Mouse (Mus musculus): ENCODE results near the gene Ptgs1.
"Not testable (repeated sequence)": the region's sequence is repeated elsewhere in the genome, so short reads cannot be mapped to it uniquely, and the experiment has no call there.

Gene Ptgs1

DNA sequence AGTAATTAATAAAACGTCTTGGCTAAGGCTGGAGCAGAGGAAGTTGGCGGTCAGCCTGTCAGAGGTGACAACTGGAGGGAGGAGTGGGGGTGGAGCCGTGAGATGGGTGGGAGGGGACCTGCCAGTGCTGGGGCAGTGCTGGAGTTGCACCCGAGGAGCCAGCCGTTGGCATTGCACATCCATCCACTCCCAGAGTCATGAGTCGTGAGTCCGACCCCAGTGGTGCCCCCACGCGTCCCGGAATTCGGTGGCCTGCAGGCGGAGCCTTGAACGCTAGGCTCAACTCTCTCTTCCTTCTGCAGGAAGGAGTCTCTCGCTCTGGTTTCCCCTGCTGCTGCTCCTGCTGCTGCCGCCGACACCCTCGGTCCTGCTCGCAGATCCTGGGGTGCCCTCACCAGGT, at the start of gene Ptgs1:
TSS of gene Ptgs1 (plus strand) at position 61 of the 400 bp plus-strand sequence.
- ATAC-seq (ENCODE audit: insufficient number of reproducible peaks, low FRiP score, low TSS enrichment) = no peak

GRCm38 (mm10) chr2:36181587-36182368, 48.4 kb upstream of the Ptgs1 start:
- ATAC-seq (ENCODE audit: insufficient number of reproducible peaks, low FRiP score, low TSS enrichment) = not testable (repeated sequence)

- no peak for ATAC-seq (ENCODE audit: insufficient number of reproducible peaks, low FRiP score, low TSS enrichment)
These were observed 46.9 kb upstream of the Ptgs1 start for GRCm38 (mm10) chr2:36183278-36183677.

DNA sequence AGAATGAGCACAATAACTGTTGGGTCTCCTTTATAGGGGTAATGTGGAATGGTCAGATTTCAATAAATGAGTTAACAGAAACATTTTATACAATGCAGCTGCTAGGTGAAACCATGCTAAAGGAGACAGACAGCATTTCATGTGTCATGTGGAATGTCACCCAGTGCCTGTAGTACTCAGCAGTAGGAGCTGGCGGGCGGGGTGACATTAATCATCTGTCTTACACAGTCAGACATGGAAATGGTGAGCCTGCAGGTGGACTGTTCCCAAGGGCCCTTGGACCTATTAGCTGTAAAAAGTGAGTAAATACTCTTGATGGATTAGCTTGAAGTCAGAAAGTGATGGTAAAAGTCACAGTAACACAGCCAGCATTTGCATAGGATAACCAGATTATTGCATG, 46.0 kb upstream of the Ptgs1 start:
- ATAC-seq (ENCODE audit: insufficient number of reproducible peaks, low FRiP score, low TSS enrichment) = no peak

DNA sequence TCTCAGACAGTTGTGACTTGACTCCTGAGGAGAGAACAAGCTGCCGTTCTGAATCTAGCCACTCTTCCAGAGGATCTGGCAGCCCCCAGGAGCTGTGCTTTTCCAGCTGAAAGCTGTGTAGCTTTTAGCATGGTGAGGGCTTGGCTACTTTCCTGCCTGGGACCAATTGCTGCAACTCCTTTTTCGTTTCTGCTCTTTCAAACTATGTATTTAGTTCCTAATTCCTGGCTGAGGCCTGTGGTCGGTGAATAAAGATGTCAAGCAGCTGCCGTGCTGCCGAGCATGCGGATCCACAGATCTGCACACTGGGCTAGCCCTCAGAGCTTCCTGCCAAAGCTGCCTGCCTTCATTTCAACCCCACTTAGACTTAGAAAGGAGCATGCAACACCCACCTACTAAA, 45.4 kb upstream of the Ptgs1 start:
- no peak for ATAC-seq (ENCODE audit: insufficient number of reproducible peaks, low FRiP score, low TSS enrichment)

DNA sequence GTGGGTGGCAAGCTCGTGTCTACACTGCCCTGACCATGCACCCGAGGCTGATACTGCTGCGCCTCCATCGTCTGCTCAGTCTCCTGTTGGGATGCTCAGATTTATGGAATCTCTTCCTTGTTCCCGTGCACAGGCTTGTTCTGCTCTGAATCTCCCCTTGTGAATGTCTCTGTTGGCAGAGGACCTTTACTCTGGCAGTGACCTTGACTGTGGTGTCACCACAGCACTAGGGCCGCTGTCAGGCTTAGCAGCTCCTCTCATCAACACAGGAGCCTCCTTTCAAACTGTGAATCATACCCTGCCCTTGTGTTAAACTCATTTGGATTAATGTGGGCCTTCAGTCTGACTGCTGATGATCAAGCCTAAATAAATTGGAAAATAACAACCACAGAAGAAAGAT, 41.0 kb upstream of the Ptgs1 start:
- not testable (repeated sequence) for ATAC-seq (ENCODE audit: insufficient number of reproducible peaks, low FRiP score, low TSS enrichment)

- ATAC-seq (ENCODE audit: insufficient number of reproducible peaks, low FRiP score, low TSS enrichment) = no peak
These were observed 38.9 kb upstream of the Ptgs1 start for GRCm38 (mm10) chr2:36191098-36191941.

- no peak for ATAC-seq (ENCODE audit: insufficient number of reproducible peaks, low FRiP score, low TSS enrichment)
These were observed 33.2 kb upstream of the Ptgs1 start for GRCm38 (mm10) chr2:36197021-36197420.

- ATAC-seq (ENCODE audit: insufficient number of reproducible peaks, low FRiP score, low TSS enrichment) = no peak
These were observed 32.0 kb upstream of the Ptgs1 start for GRCm38 (mm10) chr2:36197919-36198881.

DNA sequence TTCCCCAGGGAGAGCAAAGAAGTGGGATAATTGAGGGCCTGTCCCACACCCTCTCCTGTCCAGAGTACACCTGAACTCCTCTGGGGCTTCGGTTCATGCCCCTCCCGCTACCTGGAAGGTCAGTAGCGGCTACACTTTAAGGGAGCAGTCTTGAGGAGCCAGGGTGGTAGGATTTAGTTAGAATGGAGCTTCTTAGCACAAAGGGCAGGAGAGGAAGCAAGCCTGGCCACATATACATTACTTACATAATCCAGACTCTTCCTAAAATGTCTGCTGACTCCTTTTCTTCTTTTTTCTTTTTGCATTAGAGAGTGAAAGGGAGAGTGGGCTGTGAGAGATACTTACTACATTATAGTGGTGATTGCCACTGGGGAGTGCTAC, 31.4 kb upstream of the Ptgs1 start:
- ATAC-seq (ENCODE audit: insufficient number of reproducible peaks, low FRiP score, low TSS enrichment) = no peak

DNA sequence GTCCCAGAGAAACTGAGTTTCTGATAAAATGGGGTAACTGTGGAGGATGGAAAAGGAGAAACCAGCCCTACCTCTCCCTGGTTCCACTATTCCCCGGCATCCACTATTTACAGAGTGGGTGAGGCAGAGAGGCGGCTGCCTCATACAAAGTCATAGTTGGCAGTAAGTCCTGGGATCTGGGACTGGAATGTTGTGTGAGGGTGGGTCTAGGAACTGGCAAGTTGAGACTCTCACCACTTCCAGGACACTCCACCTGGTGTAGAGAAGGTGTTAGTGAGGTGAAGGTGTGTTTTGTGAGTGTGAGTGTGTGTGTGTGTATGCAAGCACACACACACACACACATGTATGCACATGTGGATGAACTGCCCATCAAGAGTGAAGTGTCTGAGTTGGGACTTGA, 29.4 kb upstream of the Ptgs1 start:
- no peak for ATAC-seq (ENCODE audit: insufficient number of reproducible peaks, low FRiP score, low TSS enrichment)

DNA sequence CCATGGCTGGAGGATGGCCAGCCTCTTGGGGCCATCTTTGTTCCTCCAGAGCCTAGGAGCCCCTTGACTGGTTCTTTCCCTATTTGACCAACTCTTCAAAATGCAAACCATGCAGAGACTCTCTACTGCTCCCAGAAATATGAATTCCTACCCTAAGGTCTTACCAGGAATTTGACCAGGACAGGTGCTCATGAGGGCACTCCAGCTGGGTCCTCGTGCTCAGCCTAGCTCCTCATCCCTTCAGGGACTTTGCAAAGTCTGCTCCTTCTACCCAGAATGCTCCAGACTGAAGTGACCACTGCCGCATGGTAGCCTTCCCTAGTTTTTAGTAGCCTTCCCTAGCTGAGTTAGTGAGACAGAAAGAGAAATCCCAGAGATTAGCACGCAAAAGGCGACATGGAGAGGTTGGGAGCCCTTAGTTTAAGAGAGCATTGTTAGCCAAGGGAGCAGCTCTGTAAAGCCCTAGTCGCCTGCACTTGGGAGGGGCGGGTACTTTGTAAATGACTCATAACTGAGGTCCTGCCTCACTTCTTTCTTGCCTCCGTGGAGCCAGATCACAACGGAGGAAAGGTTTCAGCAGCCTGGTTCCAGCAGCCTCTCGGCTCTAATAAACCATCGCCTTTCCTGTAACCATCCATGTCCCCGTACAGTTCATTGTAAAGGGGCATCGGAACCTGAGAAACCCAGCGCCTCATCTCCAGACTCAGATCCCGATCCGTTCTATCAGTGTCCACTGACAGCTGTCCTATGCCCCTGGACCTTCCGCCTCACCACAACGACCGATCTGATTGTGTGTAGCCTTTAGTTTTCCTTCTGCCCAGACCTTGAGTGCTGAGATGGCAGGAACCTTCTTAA, 28.2 kb upstream of the Ptgs1 start:
- ATAC-seq (ENCODE audit: insufficient number of reproducible peaks, low FRiP score, low TSS enrichment) = no peak

- no peak for ATAC-seq (ENCODE audit: insufficient number of reproducible peaks, low FRiP score, low TSS enrichment)
These were observed 27.7 kb upstream of the Ptgs1 start for GRCm38 (mm10) chr2:36202611-36202880.

- ATAC-seq (ENCODE audit: insufficient number of reproducible peaks, low FRiP score, low TSS enrichment) = no peak
These were observed 27.0 kb upstream of the Ptgs1 start for GRCm38 (mm10) chr2:36203011-36203825.

GRCm38 (mm10) chr2:36204595-36204994, 25.6 kb upstream of the Ptgs1 start:
- no peak for ATAC-seq (ENCODE audit: insufficient number of reproducible peaks, low FRiP score, low TSS enrichment)

- no peak for ATAC-seq (ENCODE audit: insufficient number of reproducible peaks, low FRiP score, low TSS enrichment)
These were observed 23.2 kb upstream of the Ptgs1 start for GRCm38 (mm10) chr2:36207071-36207470.

- ATAC-seq (ENCODE audit: insufficient number of reproducible peaks, low FRiP score, low TSS enrichment) = no peak
These were observed 19.4 kb upstream of the Ptgs1 start for GRCm38 (mm10) chr2:36210796-36211195.

DNA sequence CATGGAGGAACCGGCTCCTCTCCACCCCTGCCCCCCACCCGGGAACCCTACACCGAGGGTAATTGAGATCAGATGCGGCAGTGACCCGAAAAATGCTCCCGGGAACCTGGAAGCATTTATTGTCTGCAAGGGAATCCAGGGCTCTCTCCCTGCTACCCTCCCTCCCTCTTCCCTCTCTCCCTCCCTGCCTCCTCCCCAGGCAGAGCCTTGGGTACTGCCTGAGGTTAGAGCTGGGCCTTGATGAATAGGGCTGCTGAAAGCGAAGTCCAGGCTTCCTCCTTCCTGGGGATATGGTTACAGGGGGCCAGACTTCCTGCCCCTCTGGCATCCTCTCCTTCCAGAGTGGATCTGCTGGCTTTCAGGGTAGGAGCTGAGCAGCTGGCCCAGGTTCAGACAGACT, 18.4 kb upstream of the Ptgs1 start:
- ATAC-seq (ENCODE audit: insufficient number of reproducible peaks, low FRiP score, low TSS enrichment) = no peak

- ATAC-seq (ENCODE audit: insufficient number of reproducible peaks, low FRiP score, low TSS enrichment) = no peak
These were observed 17.1 kb upstream of the Ptgs1 start for GRCm38 (mm10) chr2:36213108-36213507.

All from cerebellum, adult (tissue).